Mouse (Mus musculus) hindbrain, embryonic 16.5 days (tissue): Measurements from ENCODE around the gene Isl2. TPM values are rescaled to one million over a fixed set of nuclear protein-coding genes. Genes with fewer than 3 reads are reported as not detected.

Experiments used
- ATAC-seq: fragments of 200-750 bp; cut with Nextera tagmentation; 2 replicates; pipeline ENCODE4 v1.8.0; 2017; ENCODE audit warnings: moderate TSS enrichment, moderate library complexity
- H3K27ac ChIP-seq: fragments of 300-500 bp; sonication (generic); 2 replicates; pipeline ENCODE4 v1.5.1; 2014; ENCODE audit warnings: low read depth, mild to moderate bottlenecking, control low read depth, low read length, moderate library complexity
- H3K27me3 ChIP-seq: fragments of 300-500 bp; sonication (generic); replicated peaks from 2 replicates; pipeline ENCODE4 v1.6.1; 2014; ENCODE audit warnings: low read length; ENCODE audit not compliant: control insufficient read depth, insufficient read depth
- H3K36me3 ChIP-seq: fragments of 300-500 bp; sonication (generic); 2 replicates; pipeline ENCODE4 v1.6.1; 2014; ENCODE audit warnings: mild to moderate bottlenecking, low read length, moderate library complexity, mixed read lengths; ENCODE audit not compliant: control insufficient read depth, insufficient read depth
- H3K4me1 ChIP-seq: fragments of 300-500 bp; sonication (generic); 2 replicates; pipeline ENCODE4 v1.6.1; 2014; ENCODE audit warnings: low read depth, low read length; ENCODE audit not compliant: control insufficient read depth, insufficient read depth
- H3K4me2 ChIP-seq: fragments of 300-500 bp; sonication (generic); 2 replicates; pipeline ENCODE4 v1.6.1; 2014; ENCODE audit warnings: mild to moderate bottlenecking, low read length, control low read depth, moderate library complexity
- H3K4me3 ChIP-seq: fragments of 300-500 bp; sonication (generic); 2 replicates; pipeline ENCODE4 v1.5.1; 2014; ENCODE audit warnings: mild to moderate bottlenecking, low read length, control low read depth, moderate library complexity
- H3K9ac ChIP-seq: fragments of 300-500 bp; sonication (generic); 2 replicates; pipeline ENCODE4 v1.6.1; 2014; ENCODE audit warnings: low read depth, mild to moderate bottlenecking, control low read depth, low read length, moderate library complexity
- H3K9me3 ChIP-seq: fragments of 300-500 bp; sonication (generic); 2 replicates; pipeline ENCODE4 v1.6.1; 2014; ENCODE audit warnings: mild to moderate bottlenecking, low read length, moderate library complexity; ENCODE audit not compliant: control insufficient read depth
- WGBS: fragments of 180-500 bp; shearing (Covaris S2); extraction: QIAGEN DNeasy Blood & Tissue Kit; methylation state at CpG from one replicate; pipeline ENCODE4 v1.1.7; 2014; 5-methylcytosine and 5-hydroxymethylcytosine counted together
- polyA plus RNA-seq: library from polyadenylated mRNA; unstranded; fragments of >200 nt; fragmentation: Nextera tagmentation; extraction: Ambion mirVana; gene quantifications from 2 replicates; pipeline ENCODE4 v1.2.1, GENCODE M21; 2015

Gene Isl2
- polyA plus RNA-seq, 1 experiment from 2014 or later = 1.8 TPM

GRCm38 (mm10) chr9:55544861-55545555, 6.5 kb downstream of the Isl2 start:
- no peak overlapping the region for H3K27ac ChIP-seq
- no peaks in the 10 kb centered on the region for H3K9me3 ChIP-seq
- no peak overlapping the region for H3K4me3 ChIP-seq
- H3K4me2 ChIP-seq = no peak overlapping the region
- no peaks in the 10 kb centered on the region for H3K36me3 ChIP-seq
- 2% methylated on average over 30 of the region's 30 CpGs for WGBS
- H3K27me3 ChIP-seq = peaks cover 58% of the 10 kb centered on the region
- peaks cover 20% of the 10 kb centered on the region for H3K4me1 ChIP-seq
- no peak for ATAC-seq
- H3K9ac ChIP-seq = no peak overlapping the region

- H3K4me1 ChIP-seq = peaks cover 20% of the 10 kb centered on the region
- no peak overlapping the region for H3K9ac ChIP-seq
- H3K27ac ChIP-seq = no peak overlapping the region
- peak overlapping the region; percentile 25 for H3K4me3 ChIP-seq
- H3K36me3 ChIP-seq = no peaks in the 10 kb centered on the region
- H3K27me3 ChIP-seq = peaks cover 59% of the 10 kb centered on the region
- peak overlapping the region; percentile 43 for H3K4me2 ChIP-seq
- WGBS = 5% methylated on average over 41 of the region's 41 CpGs
- ATAC-seq = no peak
- H3K9me3 ChIP-seq = no peaks in the 10 kb centered on the region
Measured at GRCm38 (mm10) chr9:55545556-55546175, 7.2 kb downstream of the Isl2 start.

GRCm38 (mm10) chr9:55546176-55547010, 7.9 kb downstream of the Isl2 start:
- no peak for ATAC-seq
- Histone ChIP-seq H3K27ac (no peak overlapping the region), H3K36me3 (no peaks in the 10 kb centered on the region), H3K4me1 (peaks cover 16% of the 10 kb centered on the region), H3K9ac (no peak overlapping the region), H3K4me2 (peak overlapping the region; percentile 43), H3K9me3 (no peaks in the 10 kb centered on the region), H3K4me3 (peak overlapping the region; percentile 25), H3K27me3 (peaks cover 64% of the 10 kb centered on the region)
- WGBS = 2% methylated on average over 63 of the region's 63 CpGs

DNA sequence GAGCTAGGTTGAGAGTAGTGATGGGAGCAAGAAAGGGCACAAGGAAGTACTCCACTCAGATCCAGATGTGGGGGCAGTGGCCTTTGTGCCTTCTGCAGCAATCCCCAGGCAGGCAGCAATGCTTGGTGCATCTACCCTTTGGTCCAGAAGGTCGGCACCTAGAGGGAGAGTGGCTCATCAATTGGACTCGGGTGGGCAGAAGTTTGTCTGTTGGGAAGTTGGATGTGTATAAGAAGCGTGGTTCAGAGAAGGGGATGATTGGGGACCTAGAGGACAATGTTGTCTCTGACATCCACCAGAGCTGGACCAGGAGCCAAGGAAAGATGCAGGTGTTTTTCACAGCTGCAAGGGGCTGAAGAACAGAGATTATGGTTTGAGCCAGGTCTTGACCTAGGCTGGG, 10.4 kb downstream of the Isl2 start:
- WGBS = 26% methylated on average over 3 of the region's 3 CpGs
- H3K36me3 ChIP-seq = no peaks in the 10 kb centered on the region
- no peaks in the 10 kb centered on the region for H3K9me3 ChIP-seq
- no peak overlapping the region for H3K4me2 ChIP-seq
- peaks cover 49% of the 10 kb centered on the region for H3K27me3 ChIP-seq
- no peak overlapping the region for H3K27ac ChIP-seq
- ATAC-seq = no peak
- H3K4me1 ChIP-seq = peaks cover 7% of the 10 kb centered on the region
- H3K4me3 ChIP-seq = no peak overlapping the region
- H3K9ac ChIP-seq = no peak overlapping the region

GRCm38 (mm10) chr9:55549302-55549890, 10.9 kb downstream of the Isl2 start:
- ATAC-seq = no peak
- 13% methylated on average over 16 of the region's 16 CpGs for WGBS

GRCm38 (mm10) chr9:55554986-55555385, 16.5 kb downstream of the Isl2 start:
- WGBS = 70% methylated on average over 1 of the region's 1 CpGs
- ATAC-seq = no peak
- H3K27me3 ChIP-seq = peaks cover 10% of the 10 kb centered on the region
- no peak overlapping the region for H3K4me3 ChIP-seq
- H3K4me2 ChIP-seq = no peak overlapping the region
- H3K36me3 ChIP-seq = no peaks in the 10 kb centered on the region
- no peaks in the 10 kb centered on the region for H3K4me1 ChIP-seq
- no peak overlapping the region for H3K9ac ChIP-seq
- H3K27ac ChIP-seq = no peak overlapping the region
- no peaks in the 10 kb centered on the region for H3K9me3 ChIP-seq

More at GRCm38 (mm10) chr9:55549302-55549890, 10.9 kb downstream of the Isl2 start:
- no peaks in the 10 kb centered on the region for H3K9me3 ChIP-seq
- no peaks in the 10 kb centered on the region for H3K36me3 ChIP-seq
- H3K9ac ChIP-seq = no peak overlapping the region
- peaks cover 49% of the 10 kb centered on the region for H3K27me3 ChIP-seq
- no peak overlapping the region for H3K4me2 ChIP-seq
- H3K4me3 ChIP-seq = no peak overlapping the region
- H3K4me1 ChIP-seq = peaks cover 7% of the 10 kb centered on the region
- H3K27ac ChIP-seq = no peak overlapping the region

DNA sequence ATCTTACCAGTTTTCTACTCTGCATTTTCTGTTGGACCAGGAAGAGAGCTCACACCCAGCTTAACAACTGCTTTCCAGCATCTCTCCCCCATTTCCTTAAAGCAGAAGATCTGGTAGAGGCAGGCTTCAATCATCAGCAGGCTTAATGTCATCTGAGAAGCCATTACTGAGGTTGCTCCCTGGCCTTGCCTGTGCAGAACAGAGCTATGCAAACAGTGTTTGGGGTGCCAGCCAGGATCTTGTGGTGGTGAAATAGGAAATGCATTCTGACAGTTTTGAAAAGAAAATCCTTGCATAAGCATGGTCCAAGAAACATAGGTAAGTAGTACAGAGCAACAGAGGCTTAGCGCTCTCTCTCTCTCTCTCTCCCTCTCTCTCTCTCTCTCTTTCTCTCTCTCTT, 22.5 kb downstream of the Isl2 start:
- no peak overlapping the region for H3K27ac ChIP-seq
- H3K36me3 ChIP-seq = no peaks in the 10 kb centered on the region
- no peaks in the 10 kb centered on the region for H3K4me1 ChIP-seq
- H3K4me2 ChIP-seq = no peak overlapping the region
- 93% methylated on average over 1 of the region's 1 CpGs for WGBS
- no peak for ATAC-seq
- no peaks in the 10 kb centered on the region for H3K27me3 ChIP-seq
- no peaks in the 10 kb centered on the region for H3K9me3 ChIP-seq
- no peak overlapping the region for H3K9ac ChIP-seq
- no peak overlapping the region for H3K4me3 ChIP-seq

DNA sequence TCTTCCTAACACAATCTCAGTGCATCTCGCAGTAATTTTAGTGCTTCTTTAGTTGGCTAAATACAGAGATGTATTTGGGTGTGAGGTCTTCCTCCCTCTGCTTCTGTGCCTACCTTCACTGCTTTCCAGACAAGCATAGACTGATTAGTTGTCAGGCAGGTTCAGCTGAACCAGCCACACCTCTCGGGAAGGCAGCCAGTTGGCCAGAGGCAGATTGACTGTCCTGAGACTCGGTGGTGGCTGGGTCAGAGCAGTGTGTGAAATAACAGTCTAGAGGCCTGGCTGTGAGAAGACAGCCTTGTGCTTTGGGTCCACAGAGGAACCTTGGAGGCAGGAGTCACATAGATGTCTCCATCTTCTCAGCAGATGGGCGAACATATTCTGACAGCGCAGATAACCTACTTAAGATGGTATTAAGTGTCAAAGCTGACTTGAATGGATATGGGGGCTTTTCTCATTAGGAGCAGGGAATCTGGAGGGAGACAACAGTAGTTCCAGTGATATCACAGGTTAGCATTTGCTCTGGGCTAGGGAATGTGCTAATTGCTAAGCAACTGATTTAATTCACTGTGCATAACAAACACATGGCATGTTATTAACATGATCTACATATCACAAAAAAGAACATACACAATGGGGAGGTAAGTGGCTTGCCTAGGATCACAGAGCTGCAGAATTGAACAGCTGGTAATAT, 30.1 kb downstream of the Isl2 start:
- Histone ChIP-seq H3K4me2 (no peak overlapping the region), H3K27ac (no peak overlapping the region), H3K9me3 (no peaks in the 10 kb centered on the region), H3K4me3 (no peak overlapping the region), H3K27me3 (no peaks in the 10 kb centered on the region), H3K9ac (no peak overlapping the region), H3K4me1 (no peaks in the 10 kb centered on the region), H3K36me3 (no peaks in the 10 kb centered on the region)
- no peak for ATAC-seq
- 77% methylated on average over 5 of the region's 5 CpGs for WGBS
